Mouse (Mus musculus) urinary bladder, postnatal 25 days (tissue): ENCODE results near the gene Tango6.
A peak's percentile ranks its signal among the peaks of the same experiment; 100 is the strongest.

Experiments used
- DNase-seq: peaks from one replicate; pipeline ENCODE4 v3.0.0; 2022; ENCODE audit warnings: low spot score

Tango6 gene

GRCm38 (mm10) chr8:106817171-106817545, 134.3 kb downstream of the Tango6 start:
- no peak for DNase-seq

- no peak for DNase-seq
Measured at GRCm38 (mm10) chr8:106818626-106819515, 136.0 kb downstream of the Tango6 start.

GRCm38 (mm10) chr8:106819581-106819980, 136.7 kb downstream of the Tango6 start:
- no peak for DNase-seq

GRCm38 (mm10) chr8:106820553-106821515, 138.0 kb downstream of the Tango6 start:
- no peak for DNase-seq

GRCm38 (mm10) chr8:106828921-106829320, 146.1 kb downstream of the Tango6 start:
- no peak for DNase-seq

- DNase-seq, result no peak
Measured at GRCm38 (mm10) chr8:106829526-106830045, 146.7 kb downstream of the Tango6 start.

GRCm38 (mm10) chr8:106834899-106835298, 152.0 kb downstream of the Tango6 start:
- no peak for DNase-seq

- DNase-seq, result no peak
Measured at GRCm38 (mm10) chr8:106836525-106836924, 153.7 kb downstream of the Tango6 start.

- DNase-seq, result no peak
Measured at GRCm38 (mm10) chr8:106838803-106839202, 155.9 kb downstream of the Tango6 start.

GRCm38 (mm10) chr8:106839209-106840001, 156.5 kb downstream of the Tango6 start:
- no peak for DNase-seq

- no peak for DNase-seq
Measured at GRCm38 (mm10) chr8:106850034-106850433, 167.2 kb downstream of the Tango6 start.

GRCm38 (mm10) chr8:106854534-106855241, 171.8 kb downstream of the Tango6 start:
- DNase-seq, result no peak

- DNase-seq, result no peak
Measured at GRCm38 (mm10) chr8:106855242-106855562, 172.3 kb downstream of the Tango6 start.

- no peak for DNase-seq
Measured at GRCm38 (mm10) chr8:106862845-106863244, 180.0 kb downstream of the Tango6 start.

- DNase-seq, result no peak
Measured at GRCm38 (mm10) chr8:106865354-106865753, 182.5 kb downstream of the Tango6 start.

- no peak for DNase-seq
Measured at GRCm38 (mm10) chr8:106870051-106870450, 187.2 kb downstream of the Tango6 start, which contains the start of gene Has3. Gene Has3 (plus strand): TSS chr8:106870242.

- DNase-seq, result peak; percentile 55
Measured at GRCm38 (mm10) chr8:106870537-106871327, 187.9 kb downstream of the Tango6 start.

GRCm38 (mm10) chr8:106871328-106871926, 188.6 kb downstream of the Tango6 start:
- no peak for DNase-seq

GRCm38 (mm10) chr8:106871931-106872371, 189.1 kb downstream of the Tango6 start:
- peak; percentile 46 for DNase-seq
